Mouse (Mus musculus) c-Kit-positive CD71-negative TER-119-negative erythroid progenitor cells, embryonic 14.5 days (primary cell): ENCODE measurements around the gene Itpkc.
A peak's percentile ranks its signal among the peaks of the same experiment; 100 is the strongest.
"Not testable (repeated sequence)": the region's sequence is repeated elsewhere in the genome, so short reads cannot be mapped to it uniquely, and the experiment has no call there.

Experiments
- DNase-seq: peaks from one replicate; pipeline ENCODE4 v3.0.0-alpha.2; 2013; ENCODE audit warnings: low read depth

Itpkc gene

GRCm38 (mm10) chr7:27228281-27228821 is at the start of gene Itpkc:
TSS of gene Itpkc (minus strand) at chr7:27228661.
- peak; percentile 96 for DNase-seq

DNA sequence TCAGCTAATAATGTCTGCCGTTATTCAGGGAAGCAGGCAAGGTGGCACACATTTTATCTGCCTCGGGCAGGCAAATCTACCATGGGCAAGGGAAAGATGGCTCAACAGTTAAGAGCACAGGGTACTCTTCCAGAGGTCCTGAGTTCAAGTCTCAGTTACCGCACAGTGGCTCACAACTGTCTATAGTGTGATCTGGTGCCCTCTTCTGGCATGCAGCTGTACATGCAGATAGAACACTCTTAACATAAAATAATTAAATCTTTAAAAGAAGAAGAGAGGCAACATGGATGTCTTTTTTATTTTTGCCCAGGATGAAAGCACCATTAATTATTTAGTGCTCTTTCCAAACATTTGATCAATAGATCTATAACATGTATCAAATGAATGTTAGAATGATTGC is 48.7 kb upstream of the Itpkc start:
- no peak for DNase-seq

DNA sequence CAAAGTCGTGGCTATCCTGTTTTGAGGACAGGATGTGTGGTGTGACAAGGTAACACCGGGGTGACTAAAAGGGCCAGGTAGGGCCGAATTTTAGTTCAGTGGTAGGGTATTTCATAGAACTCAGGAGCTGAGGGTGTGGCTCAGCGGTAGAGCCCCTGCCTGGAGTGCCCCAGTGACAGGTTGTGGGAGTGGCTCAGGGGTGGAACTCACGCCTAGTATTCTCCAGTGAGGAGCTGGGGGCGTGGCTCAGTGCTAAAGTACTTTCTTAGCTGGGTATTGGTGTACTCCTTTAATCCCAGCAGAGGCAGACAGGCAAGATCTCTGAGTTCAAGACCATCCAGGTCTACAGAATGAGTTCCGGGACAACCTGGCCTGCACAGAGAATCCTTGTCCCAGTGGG is 47.6 kb upstream of the Itpkc start:
- peak; percentile 29 for DNase-seq

DNA sequence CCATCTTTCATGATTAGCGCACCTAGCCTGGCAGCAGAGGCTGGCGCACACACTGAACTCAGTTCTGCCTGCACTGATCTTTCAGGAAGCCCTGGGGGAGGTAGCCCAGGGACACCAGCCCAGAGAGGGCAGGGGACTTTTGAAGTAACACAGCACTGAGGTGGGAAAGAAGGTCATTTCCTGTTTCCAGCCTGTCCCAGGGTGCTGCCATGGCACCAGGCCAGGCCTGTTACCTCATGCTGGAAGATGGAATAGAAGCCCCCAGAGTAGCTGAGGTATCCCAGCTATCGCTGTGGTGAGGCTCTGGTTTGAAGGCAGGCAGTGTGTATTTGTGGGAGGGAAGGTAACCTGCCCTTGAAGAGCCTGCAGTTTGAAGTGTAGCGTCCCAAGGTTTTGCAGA is 46.5 kb upstream of the Itpkc start:
- DNase-seq, result no peak

DNA sequence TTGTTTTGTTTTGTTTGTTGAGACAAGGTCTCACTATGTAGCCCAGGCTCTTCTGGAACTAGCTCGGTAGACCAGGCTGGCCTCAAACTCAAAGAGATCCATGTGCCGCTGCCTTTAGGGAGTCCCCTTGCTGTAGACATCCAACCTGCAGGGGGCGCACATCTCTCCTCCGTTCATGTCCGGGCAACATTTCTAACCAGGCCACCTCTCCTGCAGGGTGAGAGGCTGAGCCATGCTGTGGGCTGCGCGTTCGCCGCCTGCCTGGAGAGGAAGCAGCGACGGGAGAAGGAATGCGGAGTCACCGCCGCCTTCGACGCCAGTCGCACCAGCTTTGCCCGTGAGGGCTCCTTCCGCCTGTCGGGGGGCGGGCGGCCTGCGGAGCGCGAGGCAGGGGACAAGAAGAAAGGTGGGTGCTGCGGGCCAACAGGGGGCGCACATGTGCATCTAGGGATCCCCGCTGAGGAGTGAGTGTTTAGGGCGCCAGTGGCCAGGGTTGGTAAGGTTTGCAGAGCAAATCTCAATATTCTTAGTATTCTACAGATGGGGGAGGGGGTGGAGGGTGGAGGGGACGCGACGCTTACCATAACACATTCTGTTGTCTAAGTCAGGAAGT is 45.4 kb upstream of the Itpkc start:
- peak; percentile 51 for DNase-seq

- DNase-seq, result no peak
Measured at GRCm38 (mm10) chr7:27271423-27271822, 43.0 kb upstream of the Itpkc start.

GRCm38 (mm10) chr7:27266515-27267128 is 38.2 kb upstream of the Itpkc start:
- DNase-seq, result no peak

- DNase-seq, result no peak
Measured at GRCm38 (mm10) chr7:27264761-27265160, 36.3 kb upstream of the Itpkc start.

DNA sequence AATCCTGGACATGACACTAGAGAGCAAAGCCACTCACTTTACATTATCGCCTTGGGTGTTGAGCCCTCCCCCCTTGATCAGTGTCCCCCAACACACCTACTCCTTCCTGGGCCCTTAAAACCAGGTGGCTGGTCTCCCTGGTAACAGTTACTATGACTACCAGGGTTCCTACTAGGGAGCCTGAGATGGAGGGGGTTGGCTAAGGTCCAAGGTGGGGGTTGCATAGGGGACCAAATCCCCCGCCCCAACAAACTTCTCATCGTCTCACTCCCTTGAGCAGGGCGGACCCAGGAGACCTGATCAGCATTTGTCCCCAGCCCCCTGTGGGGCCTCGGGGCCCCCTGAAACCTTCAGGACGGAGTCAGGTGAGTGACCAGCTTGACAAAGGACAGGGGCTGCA is 33.4 kb upstream of the Itpkc start:
- no peak for DNase-seq

DNA sequence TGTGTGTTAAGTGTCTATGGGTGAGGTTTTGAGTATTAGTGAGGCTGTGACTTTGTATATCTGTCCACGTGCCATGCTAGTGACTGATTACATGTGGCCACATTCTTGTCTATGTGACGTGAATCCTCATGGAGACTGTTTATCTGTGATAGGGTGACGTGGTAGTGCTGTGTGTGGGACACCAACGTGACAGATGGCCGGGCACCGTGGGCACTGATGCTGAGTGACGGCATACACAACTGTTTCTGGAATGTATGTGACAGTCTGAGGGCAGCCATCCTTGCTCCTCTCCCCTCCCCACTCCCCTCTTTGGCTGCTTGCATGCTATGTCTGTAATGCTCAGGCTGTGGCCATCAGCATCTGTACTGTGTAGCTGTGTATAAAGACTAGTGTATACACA is 32.4 kb upstream of the Itpkc start:
- no peak for DNase-seq

DNA sequence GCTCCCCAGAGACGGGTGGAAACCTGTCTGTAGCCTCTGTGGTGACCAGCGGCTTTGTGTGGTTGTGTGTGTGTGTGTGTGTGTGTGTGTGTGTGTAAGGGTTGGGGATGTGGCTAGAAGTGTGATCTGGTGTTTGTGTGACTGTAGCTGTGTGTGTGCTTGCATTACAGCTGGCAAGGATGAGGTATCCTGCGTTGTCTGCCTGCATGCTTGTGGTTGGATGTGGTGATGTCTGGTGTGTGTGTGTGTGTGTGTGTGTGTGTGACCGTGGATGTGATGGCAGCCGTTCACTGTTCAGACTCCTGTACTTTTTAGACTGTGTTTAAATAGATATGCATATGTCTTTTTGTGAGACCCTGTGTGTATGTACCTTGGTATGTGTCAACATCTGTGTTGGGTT is 31.3 kb upstream of the Itpkc start:
- DNase-seq, result no peak

- DNase-seq, result no peak
Measured at GRCm38 (mm10) chr7:27259271-27259721, 30.8 kb upstream of the Itpkc start.

- peak; percentile 87 for DNase-seq
Measured at GRCm38 (mm10) chr7:27258205-27258899, 29.9 kb upstream of the Itpkc start, which contains the start of gene Numbl. TSS of gene Numbl (plus strand) at chr7:27258433.

DNA sequence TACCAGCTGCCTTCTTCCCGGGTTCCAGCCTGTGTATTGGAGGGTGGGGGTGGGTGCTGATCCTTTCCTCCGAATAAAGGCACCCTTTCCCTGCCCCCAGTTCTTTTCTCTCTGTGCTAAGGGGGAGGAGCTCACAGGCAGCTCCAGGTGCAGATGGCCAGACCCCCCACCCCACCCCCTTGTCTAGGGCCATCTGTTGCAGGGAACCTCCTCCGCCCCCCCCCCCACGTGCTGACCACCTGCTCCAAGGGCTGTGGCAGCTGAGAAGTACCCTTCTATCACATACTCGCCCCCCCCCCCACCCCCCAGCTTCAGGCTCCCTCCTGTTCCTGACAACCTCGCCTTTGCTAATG is 29.4 kb upstream of the Itpkc start:
- DNase-seq, result no peak

GRCm38 (mm10) chr7:27257046-27257851 is 28.8 kb upstream of the Itpkc start:
- no peak for DNase-seq

GRCm38 (mm10) chr7:27255721-27256120 is 27.3 kb upstream of the Itpkc start:
- no peak for DNase-seq

DNA sequence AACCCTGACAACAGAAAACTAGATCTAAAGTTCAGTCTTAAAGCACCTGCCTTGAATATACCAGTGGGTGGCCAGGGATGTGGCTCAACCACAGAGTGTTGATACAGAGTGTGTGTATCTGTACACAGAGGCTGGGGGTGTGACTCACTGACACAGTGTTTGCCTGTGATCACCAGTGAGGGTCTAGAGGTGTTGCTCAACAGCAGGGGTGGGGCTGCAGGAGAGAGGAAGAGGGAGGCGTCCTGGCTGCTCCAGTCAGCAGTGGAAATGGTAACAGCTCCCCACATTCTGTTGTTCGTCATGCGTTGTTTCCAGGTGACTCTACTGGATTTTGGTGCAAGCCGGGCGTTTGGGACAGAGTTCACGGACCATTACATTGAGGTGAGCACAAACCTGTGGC is 23.5 kb upstream of the Itpkc start:
- DNase-seq, result no peak

DNA sequence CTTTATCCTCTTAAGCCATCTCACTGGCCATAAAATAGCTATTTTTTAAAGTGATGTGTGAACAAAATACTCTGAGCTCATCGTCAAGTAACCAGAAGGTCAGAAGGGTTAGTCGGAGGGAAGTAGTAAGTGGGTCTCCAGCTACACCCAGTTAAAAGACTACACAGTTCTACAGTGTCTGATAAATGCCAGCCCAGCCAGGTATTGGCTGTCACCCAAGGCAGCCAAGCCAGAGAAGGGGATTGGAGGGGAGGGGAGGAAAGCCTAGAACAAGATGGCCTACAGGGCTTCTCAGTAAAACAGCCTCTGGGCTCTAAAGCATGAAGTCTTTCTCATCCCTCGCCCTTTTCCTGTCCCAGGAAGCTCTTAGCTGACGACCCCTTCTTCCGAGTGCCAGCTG is 21.5 kb upstream of the Itpkc start:
- DNase-seq, result no peak

- DNase-seq, result no peak
Measured at GRCm38 (mm10) chr7:27249146-27249545, 20.7 kb upstream of the Itpkc start.

DNA sequence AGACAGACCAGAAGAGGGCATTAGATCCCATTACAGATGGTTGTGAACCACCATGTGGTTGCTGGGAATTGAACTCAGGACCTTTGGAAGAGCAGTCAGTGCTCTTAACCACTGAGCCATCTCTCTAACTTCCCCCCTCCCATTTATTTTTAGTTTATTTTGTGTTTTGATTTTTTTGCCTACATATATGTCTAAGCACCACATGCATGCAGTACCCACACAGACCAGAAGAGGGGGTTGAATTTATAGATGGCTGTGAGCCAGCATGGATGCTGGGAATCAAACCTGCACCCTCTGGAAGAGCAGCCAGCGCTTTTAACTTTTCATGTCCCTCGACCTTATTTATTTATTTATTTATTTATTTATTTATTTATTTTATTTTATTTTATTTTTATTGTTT is 15.6 kb upstream of the Itpkc start:
- DNase-seq, result not testable (repeated sequence)

DNA sequence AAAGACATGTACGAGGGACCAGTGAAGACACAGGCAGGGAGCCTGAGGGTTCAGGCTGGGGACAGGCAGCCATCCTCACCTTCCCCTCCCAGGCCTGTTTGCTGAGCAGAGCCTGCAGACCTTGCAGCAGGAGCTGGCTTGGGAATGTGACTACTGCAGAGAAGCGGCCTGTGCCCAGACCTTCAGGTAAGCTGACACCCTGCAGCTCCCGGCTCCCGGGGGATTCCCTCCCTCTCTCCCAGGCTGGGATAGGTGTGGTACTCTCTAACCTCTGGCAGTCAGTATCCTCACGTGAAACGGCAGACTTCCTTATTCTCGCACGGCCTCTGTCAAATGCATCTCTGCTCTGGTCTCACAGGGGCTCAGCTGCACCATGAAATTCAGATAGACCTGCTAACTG is 14.8 kb upstream of the Itpkc start:
- DNase-seq, result no peak

DNA sequence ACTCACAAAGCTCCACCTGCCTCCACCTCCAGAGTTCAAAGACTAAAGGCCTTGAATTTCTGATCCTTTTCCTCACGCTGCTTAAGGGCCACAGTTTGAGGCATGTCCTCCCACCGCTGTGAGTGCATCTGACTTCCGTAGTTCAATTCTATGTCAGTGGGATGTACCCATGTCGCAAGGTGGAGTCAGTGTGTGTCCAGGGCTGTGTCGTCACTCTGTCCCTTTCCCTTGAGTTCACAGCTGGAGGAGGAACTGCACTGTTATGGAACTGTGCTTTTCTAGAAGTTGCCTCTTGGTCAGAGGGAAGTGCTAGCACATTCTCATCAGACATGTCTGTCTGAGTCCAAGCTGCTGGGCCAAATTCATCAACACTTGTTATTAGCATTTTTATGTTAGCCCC is 10.1 kb upstream of the Itpkc start:
- no peak for DNase-seq
